Mouse (Mus musculus) G1E (cell line): ENCODE data around the gene Ruvbl2. TPM values are rescaled to one million over a fixed set of nuclear protein-coding genes. Genes with fewer than 3 reads are reported as not detected.

Experiments used
- ATAC-seq: 2 replicates; pipeline ENCODE4 v1.8.0; 2016; ENCODE audit warnings: mild to moderate bottlenecking; ENCODE audit not compliant: insufficient number of reproducible peaks, poor library complexity, low FRiP score, severe bottlenecking; ENCODE audit errors: extremely low read depth
- DNase-seq: peaks from one replicate; pipeline ENCODE4 v3.0.0; 2012; ENCODE audit warnings: low spot score
- H3K27me3 ChIP-seq: 2 replicates; pipeline ENCODE4 v1.6.1; 2012; ENCODE audit warnings: mild to moderate bottlenecking, low read length, inconsistent platforms; ENCODE audit not compliant: insufficient read depth
- H3K36me3 ChIP-seq: replicated peaks from 2 replicates; pipeline ENCODE3; 2012; ENCODE audit warnings: mild to moderate bottlenecking, inconsistent platforms
- H3K4me1 ChIP-seq: 2 replicates; pipeline ENCODE4 v1.6.1; 2012; ENCODE audit warnings: low read depth, low read length, inconsistent platforms, mixed read lengths; ENCODE audit not compliant: insufficient read depth
- H3K4me3 ChIP-seq: 2 replicates; pipeline ENCODE4 v1.5.1; 2012; ENCODE audit warnings: low read depth, mild to moderate bottlenecking, inconsistent platforms, low read length, moderate library complexity, mixed read lengths
- H3K9me3 ChIP-seq: replicated peaks from 2 replicates; pipeline ENCODE4 v1.6.1; 2012; ENCODE audit warnings: inconsistent platforms
- CTCF ChIP-seq: IDR thresholded peaks from 2 replicates; pipeline ENCODE4 v1.5.1; 2012; ENCODE audit warnings: low read depth, low read length, inconsistent platforms, mixed read lengths
- GATA1 ChIP-seq: IDR thresholded peaks from 2 replicates; pipeline ENCODE4 v1.6.1; 2012; ENCODE audit warnings: borderline replicate concordance, low read length, inconsistent platforms, mixed read lengths
- GATA2 ChIP-seq: IDR thresholded peaks from 2 replicates; pipeline ENCODE4 v1.6.1; 2012; ENCODE audit warnings: low read depth, low read length, inconsistent platforms, borderline replicate concordance
- POLR2AphosphoS5 ChIP-seq: IDR thresholded peaks from 2 replicates; pipeline ENCODE4 v1.6.1; 2012; ENCODE audit warnings: low read depth, low read length, inconsistent platforms; ENCODE audit not compliant: insufficient replicate concordance
- TAL1 ChIP-seq: conservative IDR thresholded peaks from 2 replicates; pipeline ENCODE4 v1.6.1; 2012; ENCODE audit warnings: low read depth, low read length, inconsistent platforms, mixed read lengths
- polyA plus RNA-seq: library from polyadenylated mRNA; stranded (reverse); fragments of >175 nt; gene quantifications from 2 replicates; pipeline ENCODE4 v1.2.3, GENCODE M21; 2012
- total RNA-seq, 2 experiments: library from RNA; stranded (forward) in 1 of 2; stranded (reverse) in 1 of 2; fragments of 200-1000 nt in 1 of 2; fragments of >200 nt in 1 of 2; fragmentation: Nextera tagmentation in 1 of 2; gene quantifications; 2 replicates each; pipeline ENCODE4 v1.2.3; 2014 to 2017

The Ruvbl2 gene
- total and polyA plus RNA-seq, 3 experiments: 139 to 639 (median 255) TPM

- Histone ChIP-seq H3K27me3 (peaks cover under 1% of the 10 kb centered on the region; the same call in 1 of the 2 replicates), H3K4me1 (peaks cover 41% of the 10 kb centered on the region), H3K9me3 (no peaks in the 10 kb centered on the region), H3K4me3 (peak within 1 kb of the TSS; percentile 83), H3K36me3 (peaks cover 37% of the 10 kb centered on the region)
- peak; percentile 94 for ATAC-seq
- peak; percentile 92 for DNase-seq
- no peak for TF ChIP-seq GATA2
These were observed 42.1 kb downstream of the Ruvbl2 start, which contains the start of gene Snrnp70 for GRCm38 (mm10) chr7:45395578-45396336. TSS of gene Snrnp70 (minus strand) at chr7:45395742.

- peaks cover 44% of the 10 kb centered on the region for H3K4me1 ChIP-seq
- no peaks in the 10 kb centered on the region for H3K9me3 ChIP-seq
- TF ChIP-seq POLR2AphosphoS5 (no peak), GATA1 (no peak), GATA2 (no peak), TAL1 (no peak)
- H3K36me3 ChIP-seq: peaks cover 43% of the 10 kb centered on the region
- peak overlapping the region; percentile 83 for H3K4me3 ChIP-seq
- DNase-seq (peak; percentile 45), ATAC-seq (0 out of 2 replicates have a peak, but pooled peaks have one; percentile 5)
- H3K27me3 ChIP-seq: no peaks in the 10 kb centered on the region
These were observed 42.8 kb downstream of the Ruvbl2 start for GRCm38 (mm10) chr7:45395129-45395541.

- Histone ChIP-seq H3K36me3 (peaks cover 98% of the 10 kb centered on the region), H3K4me1 (peaks cover 53% of the 10 kb centered on the region), H3K9me3 (no peaks in the 10 kb centered on the region), H3K27me3 (no peaks in the 10 kb centered on the region), H3K4me3 (no peak overlapping the region)
- TF ChIP-seq GATA1: no peak
- TF ChIP-seq TAL1: no peak
- TF ChIP-seq GATA2: no peak
- no peak for TF ChIP-seq CTCF
- TF ChIP-seq POLR2AphosphoS5: no peak
- DNase-seq: no peak
- no peak for ATAC-seq
These were observed 51.8 kb downstream of the Ruvbl2 start for GRCm38 (mm10) chr7:45386077-45386476.

GRCm38 (mm10) chr7:45376057-45376456, 61.8 kb downstream of the Ruvbl2 start:
- TF ChIP-seq TAL1 (no peak), GATA2 (no peak), POLR2AphosphoS5 (no peak), GATA1 (no peak), CTCF (no peak)
- no peak for ATAC-seq
- H3K36me3 ChIP-seq: peaks cover 95% of the 10 kb centered on the region

GRCm38 (mm10) chr7:45374620-45375019, 63.3 kb downstream of the Ruvbl2 start:
- peaks cover 56% of the 10 kb centered on the region for H3K4me1 ChIP-seq
- H3K4me3 ChIP-seq: no peak overlapping the region

More at GRCm38 (mm10) chr7:45376057-45376456, 61.8 kb downstream of the Ruvbl2 start:
- Histone ChIP-seq H3K4me3 (no peak overlapping the region), H3K27me3 (no peaks in the 10 kb centered on the region; the same call in 1 of the 2 replicates), H3K4me1 (peaks cover 54% of the 10 kb centered on the region), H3K9me3 (no peaks in the 10 kb centered on the region)
- no peak for DNase-seq

GRCm38 (mm10) chr7:45372371-45372770, 65.5 kb downstream of the Ruvbl2 start:
- Histone ChIP-seq H3K9me3 (no peaks in the 10 kb centered on the region), H3K4me3 (no peak overlapping the region), H3K36me3 (peaks cover 73% of the 10 kb centered on the region), H3K4me1 (peaks cover 69% of the 10 kb centered on the region), H3K27me3 (peaks cover 5% of the 10 kb centered on the region; the same call in 1 of the 2 replicates)
- TF ChIP-seq GATA1 (no peak), TAL1 (no peak), CTCF (no peak), POLR2AphosphoS5 (no peak), GATA2 (no peak)
- no peak for ATAC-seq
- no peak for DNase-seq

More at GRCm38 (mm10) chr7:45374620-45375019, 63.3 kb downstream of the Ruvbl2 start:
- Histone ChIP-seq H3K36me3 (peaks cover 81% of the 10 kb centered on the region), H3K27me3 (peaks cover 5% of the 10 kb centered on the region; the same call in 1 of the 2 replicates), H3K9me3 (no peaks in the 10 kb centered on the region)
- no peak for DNase-seq
- TF ChIP-seq GATA2: no peak
- no peak for TF ChIP-seq GATA1
- no peak for TF ChIP-seq POLR2AphosphoS5
- TF ChIP-seq TAL1: no peak
- TF ChIP-seq CTCF: no peak
- ATAC-seq: peak; percentile 22; the same call in 1 of the 2 replicates

Other genes with a start within 250 kb of the Ruvbl2 start
Only the 20 nearest of the 32 such genes appear.
- gene Slc6a21, start 160.6 kb downstream of the Ruvbl2 start, total RNA-seq (2014; fragmentation: Nextera tagmentation): not detected in 2 replicates
- gene Slc6a21, start 160.6 kb downstream of the Ruvbl2 start, total RNA-seq (2017): 0.23 and 0.38 TPM in 2 replicates
- not detected in 2 replicates for gene Slc6a21, start 160.6 kb downstream of the Ruvbl2 start, polyA plus RNA-seq
- not detected in 2 replicates for gene Trpm4, start 104.3 kb downstream of the Ruvbl2 start, total RNA-seq (2014; fragmentation: Nextera tagmentation)
- gene Trpm4, start 104.3 kb downstream of the Ruvbl2 start, total RNA-seq (2017): 0.23 and 0.49 TPM in 2 replicates
- gene Trpm4, start 104.3 kb downstream of the Ruvbl2 start, polyA plus RNA-seq: 0.11 and 0.21 TPM in 2 replicates
- not detected in 2 replicates for gene Hrc, start 102.8 kb downstream of the Ruvbl2 start, total RNA-seq (2014; fragmentation: Nextera tagmentation)
- gene Hrc, start 102.8 kb downstream of the Ruvbl2 start, total RNA-seq (2017): 0.06 and 0.16 TPM in 2 replicates
- gene Hrc, start 102.8 kb downstream of the Ruvbl2 start, polyA plus RNA-seq: not detected in 2 replicates
- 1.4 and 1.5 TPM in 2 replicates for gene Ppfia3, start 71.1 kb downstream of the Ruvbl2 start, total RNA-seq (2014; fragmentation: Nextera tagmentation)
- 0.41 and 0.71 TPM in 2 replicates for gene Ppfia3, start 71.1 kb downstream of the Ruvbl2 start, total RNA-seq (2017)
- gene Ppfia3, start 71.1 kb downstream of the Ruvbl2 start, polyA plus RNA-seq: 1.2 and 1.4 TPM in 2 replicates
- gene Lin7b, start 67.5 kb downstream of the Ruvbl2 start, total RNA-seq (2014; fragmentation: Nextera tagmentation): not detected in 2 replicates
- 2.0 and 3.8 TPM in 2 replicates for gene Lin7b, start 67.5 kb downstream of the Ruvbl2 start, total RNA-seq (2017)
- gene Lin7b, start 67.5 kb downstream of the Ruvbl2 start, polyA plus RNA-seq: 0.86 and 1.1 TPM in 2 replicates
- gene Snrnp70, start 42.4 kb downstream of the Ruvbl2 start, total RNA-seq (2014; fragmentation: Nextera tagmentation): 154 and 174 TPM in 2 replicates
- gene Snrnp70, start 42.4 kb downstream of the Ruvbl2 start, total RNA-seq (2017): 319 and 333 TPM in 2 replicates
- 754 and 1,054 TPM in 2 replicates for gene Snrnp70, start 42.4 kb downstream of the Ruvbl2 start, polyA plus RNA-seq
- gene Kcna7, start 32.4 kb downstream of the Ruvbl2 start, total RNA-seq (2014; fragmentation: Nextera tagmentation): not detected in 2 replicates
- gene Kcna7, start 32.4 kb downstream of the Ruvbl2 start, total RNA-seq (2017): 0.05 TPM in 1 of 2 replicates, not detected in the other
- gene Kcna7, start 32.4 kb downstream of the Ruvbl2 start, polyA plus RNA-seq: not detected in 2 replicates
- gene Ntf5, start 24.4 kb downstream of the Ruvbl2 start, total RNA-seq (2014; fragmentation: Nextera tagmentation): not detected in 2 replicates
- gene Ntf5, start 24.4 kb downstream of the Ruvbl2 start, total RNA-seq (2017): 0.23 and 0.60 TPM in 2 replicates
- gene Ntf5, start 24.4 kb downstream of the Ruvbl2 start, polyA plus RNA-seq: 0.16 and 0.33 TPM in 2 replicates
- gene Lhb, start 17.3 kb downstream of the Ruvbl2 start, total RNA-seq (2014; fragmentation: Nextera tagmentation): not detected in 2 replicates
- not detected in 2 replicates for gene Lhb, start 17.3 kb downstream of the Ruvbl2 start, total RNA-seq (2017)
- not detected in 2 replicates for gene Lhb, start 17.3 kb downstream of the Ruvbl2 start, polyA plus RNA-seq
- gene Gys1, start 3.3 kb downstream of the Ruvbl2 start, total RNA-seq (2014; fragmentation: Nextera tagmentation): 39.4 and 44.8 TPM in 2 replicates
- gene Gys1, start 3.3 kb downstream of the Ruvbl2 start, total RNA-seq (2017): 18.8 and 22.1 TPM in 2 replicates
- gene Gys1, start 3.3 kb downstream of the Ruvbl2 start, polyA plus RNA-seq: 34.3 and 36.7 TPM in 2 replicates
- 2,893 and 3,214 TPM in 2 replicates for gene Ftl1, start 21.8 kb upstream of the Ruvbl2 start, total RNA-seq (2014; fragmentation: Nextera tagmentation)
- 4,307 and 4,361 TPM in 2 replicates for gene Ftl1, start 21.8 kb upstream of the Ruvbl2 start, total RNA-seq (2017)
- gene Ftl1, start 21.8 kb upstream of the Ruvbl2 start, polyA plus RNA-seq: 6,399 and 6,975 TPM in 2 replicates
- 68.8 and 93.1 TPM in 2 replicates for gene Bax, start 28.8 kb upstream of the Ruvbl2 start, total RNA-seq (2014; fragmentation: Nextera tagmentation)
- 87.2 and 97.2 TPM in 2 replicates for gene Bax, start 28.8 kb upstream of the Ruvbl2 start, total RNA-seq (2017)
- 287 and 342 TPM in 2 replicates for gene Bax, start 28.8 kb upstream of the Ruvbl2 start, polyA plus RNA-seq
- gene Tulp2, start 43.8 kb upstream of the Ruvbl2 start, total RNA-seq (2014; fragmentation: Nextera tagmentation): 0.98 and 1.1 TPM in 2 replicates
- 0.23 and 0.49 TPM in 2 replicates for gene Tulp2, start 43.8 kb upstream of the Ruvbl2 start, total RNA-seq (2017)
- 1.0 and 1.7 TPM in 2 replicates for gene Tulp2, start 43.8 kb upstream of the Ruvbl2 start, polyA plus RNA-seq
- gene Gm45808, start 48.7 kb upstream of the Ruvbl2 start, total RNA-seq (2014; fragmentation: Nextera tagmentation): not detected in 2 replicates
- not detected in 2 replicates for gene Gm45808, start 48.7 kb upstream of the Ruvbl2 start, total RNA-seq (2017)
- gene Gm45808, start 48.7 kb upstream of the Ruvbl2 start, polyA plus RNA-seq: not detected in 2 replicates
- gene Dhdh, start 50.7 kb upstream of the Ruvbl2 start, total RNA-seq (2014; fragmentation: Nextera tagmentation): 17.7 and 18.0 TPM in 2 replicates
- gene Dhdh, start 50.7 kb upstream of the Ruvbl2 start, total RNA-seq (2017): 4.8 and 6.8 TPM in 2 replicates
- gene Dhdh, start 50.7 kb upstream of the Ruvbl2 start, polyA plus RNA-seq: 1.3 and 1.6 TPM in 2 replicates
- gene Nucb1, start 72.3 kb upstream of the Ruvbl2 start, total RNA-seq (2014; fragmentation: Nextera tagmentation): 91.8 and 127 TPM in 2 replicates
- 378 and 409 TPM in 2 replicates for gene Nucb1, start 72.3 kb upstream of the Ruvbl2 start, total RNA-seq (2017)
- 403 and 408 TPM in 2 replicates for gene Nucb1, start 72.3 kb upstream of the Ruvbl2 start, polyA plus RNA-seq
- 57.6 and 75.0 TPM in 2 replicates for gene Ppp1r15a, start 88.2 kb upstream of the Ruvbl2 start, total RNA-seq (2014; fragmentation: Nextera tagmentation)
- gene Ppp1r15a, start 88.2 kb upstream of the Ruvbl2 start, total RNA-seq (2017): 67.9 and 80.2 TPM in 2 replicates
- gene Ppp1r15a, start 88.2 kb upstream of the Ruvbl2 start, polyA plus RNA-seq: 56.8 and 62.3 TPM in 2 replicates
- 1.5 and 1.7 TPM in 2 replicates for gene Plekha4, start 88.2 kb upstream of the Ruvbl2 start, total RNA-seq (2014; fragmentation: Nextera tagmentation)
- 0.70 and 2.8 TPM in 2 replicates for gene Plekha4, start 88.2 kb upstream of the Ruvbl2 start, total RNA-seq (2017)
- gene Plekha4, start 88.2 kb upstream of the Ruvbl2 start, polyA plus RNA-seq: 1.2 and 1.3 TPM in 2 replicates
- 34.9 and 44.8 TPM in 2 replicates for gene Hsd17b14, start 116.8 kb upstream of the Ruvbl2 start, total RNA-seq (2014; fragmentation: Nextera tagmentation)
- 8.2 and 14.5 TPM in 2 replicates for gene Hsd17b14, start 116.8 kb upstream of the Ruvbl2 start, total RNA-seq (2017)
- 5.1 and 6.0 TPM in 2 replicates for gene Hsd17b14, start 116.8 kb upstream of the Ruvbl2 start, polyA plus RNA-seq
- gene Bcat2, start 132.1 kb upstream of the Ruvbl2 start, total RNA-seq (2014; fragmentation: Nextera tagmentation): 149 and 178 TPM in 2 replicates
- 45.9 and 47.0 TPM in 2 replicates for gene Bcat2, start 132.1 kb upstream of the Ruvbl2 start, total RNA-seq (2017)
- gene Bcat2, start 132.1 kb upstream of the Ruvbl2 start, polyA plus RNA-seq: 73.1 and 114 TPM in 2 replicates